Mouse (Mus musculus): Measurements from ENCODE around the gene Aspm. TPM values are rescaled to one million over a fixed set of nuclear protein-coding genes. Genes with fewer than 3 reads are reported as not detected.

Gene Aspm
- polyA plus RNA-seq, 1 experiment from 2014 or later: 10.8 TPM

DNA sequence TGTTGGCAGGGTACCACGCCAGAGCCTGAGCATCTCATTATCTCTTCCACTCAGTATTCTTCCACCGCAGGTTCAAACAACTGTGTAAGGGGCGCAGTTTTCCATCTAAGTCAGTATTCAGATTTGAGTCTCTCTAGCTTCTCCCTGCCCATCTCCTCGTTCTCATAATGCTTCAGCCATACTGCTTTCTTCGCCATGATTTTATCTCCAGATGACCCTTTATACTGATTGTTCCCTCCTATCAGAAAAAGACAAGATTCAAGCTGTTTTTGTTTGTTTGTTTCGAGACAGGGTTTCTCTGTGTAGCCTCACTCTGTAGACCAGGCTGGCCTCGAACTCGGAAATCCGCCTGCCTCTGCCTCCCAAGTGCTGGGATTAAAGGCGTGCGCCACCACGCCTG lies 60.0 kb downstream of the Aspm start:
- no peak overlapping the region for H3K27ac ChIP-seq
- no peaks in the 10 kb centered on the region for H3K4me1 ChIP-seq (replicated peaks)
- H3K9me3 ChIP-seq (replicated peaks): no peaks in the 10 kb centered on the region
- no peak overlapping the region for H3K4me3 ChIP-seq
- no peak for ATAC-seq (replicated peaks; ENCODE audit: insufficient number of reproducible peaks, insufficient read depth, low FRiP score, low read depth)
- WGBS: 82% methylated on average over 12 of the region's 12 CpGs
- H3K27me3 ChIP-seq: no peaks in the 10 kb centered on the region
- H3K9ac ChIP-seq: no peak overlapping the region
- H3K4me2 ChIP-seq: no peak overlapping the region
- no peaks in the 10 kb centered on the region for H3K36me3 ChIP-seq

Other genes starting within 250 kb of the Aspm start
- gene Crb1, start 77.7 kb upstream of the Aspm start, polyA plus RNA-seq (2015; fragmentation: Nextera tagmentation; extraction: Ambion mirVana): 0.04 and 0.09 TPM in 2 replicates
- gene Zbtb41, start 32.5 kb upstream of the Aspm start, polyA plus RNA-seq (2015; fragmentation: Nextera tagmentation; extraction: Ambion mirVana): 6.5 and 6.9 TPM in 2 replicates
- 0.24 TPM in 1 of 2 replicates, not detected in the other for gene F13b, start 46.9 kb downstream of the Aspm start, polyA plus RNA-seq (2015; fragmentation: Nextera tagmentation; extraction: Ambion mirVana)
- not detected in 2 replicates for gene Cfhr1, start 105.5 kb downstream of the Aspm start, polyA plus RNA-seq (2015; fragmentation: Nextera tagmentation; extraction: Ambion mirVana)